Mouse (Mus musculus): ENCODE data around the gene Brca2. TPM values are rescaled to one million over a fixed set of nuclear protein-coding genes. Genes with fewer than 3 reads are reported as not detected.
A peak's percentile ranks its signal among the peaks of the same experiment; 100 is the strongest.

Brca2 gene
- polyA plus RNA-seq, 1 experiment from 2014 or later, result 27.9 TPM

GRCm38 (mm10) chr5:150593756-150594648 lies 71.6 kb downstream of the Brca2 start:
- H3K36me3 ChIP-seq, result no peaks in the 10 kb centered on the region
- H3K4me3 ChIP-seq, result peak overlapping the region; percentile 76
- DNase-seq (ENCODE audit: low spot score), result no peak
- no peaks in the 10 kb centered on the region for H3K9me3 ChIP-seq
- peaks cover 51% of the 10 kb centered on the region for H3K27me3 ChIP-seq (ENCODE audit: insufficient read depth, poor library complexity, severe bottlenecking)
- under 1% methylated on average over 102 of the region's 102 CpGs for WGBS
- peak overlapping the region; percentile 67 for H3K27ac ChIP-seq
- peaks cover 27% of the 10 kb centered on the region for H3K4me1 ChIP-seq

- 5% methylated on average over 17 of the region's 17 CpGs for WGBS
- Histone ChIP-seq H3K36me3 (no peaks in the 10 kb centered on the region), H3K4me1 (peaks cover 30% of the 10 kb centered on the region), H3K27me3 (ENCODE audit: insufficient read depth, poor library complexity, severe bottlenecking) (peaks cover 51% of the 10 kb centered on the region), H3K9me3 (no peaks in the 10 kb centered on the region), H3K27ac (peak overlapping the region; percentile 67), H3K4me3 (peak overlapping the region; percentile 76)
- DNase-seq (ENCODE audit: low spot score), result no peak
These were observed 72.4 kb downstream of the Brca2 start for GRCm38 (mm10) chr5:150594649-150595339.

GRCm38 (mm10) chr5:150595366-150596016 lies 73.1 kb downstream of the Brca2 start:
- Histone ChIP-seq H3K9me3 (no peaks in the 10 kb centered on the region), H3K4me3 (0 out of 2 replicates have a peak overlapping the region, but pooled peaks have one; percentile 76), H3K27me3 (ENCODE audit: insufficient read depth, poor library complexity, severe bottlenecking) (peaks cover 51% of the 10 kb centered on the region), H3K36me3 (no peaks in the 10 kb centered on the region), H3K4me1 (peaks cover 37% of the 10 kb centered on the region), H3K27ac (no peak overlapping the region)
- no peak for DNase-seq (ENCODE audit: low spot score)
- WGBS, result 51% methylated on average over 11 of the region's 11 CpGs

DNA sequence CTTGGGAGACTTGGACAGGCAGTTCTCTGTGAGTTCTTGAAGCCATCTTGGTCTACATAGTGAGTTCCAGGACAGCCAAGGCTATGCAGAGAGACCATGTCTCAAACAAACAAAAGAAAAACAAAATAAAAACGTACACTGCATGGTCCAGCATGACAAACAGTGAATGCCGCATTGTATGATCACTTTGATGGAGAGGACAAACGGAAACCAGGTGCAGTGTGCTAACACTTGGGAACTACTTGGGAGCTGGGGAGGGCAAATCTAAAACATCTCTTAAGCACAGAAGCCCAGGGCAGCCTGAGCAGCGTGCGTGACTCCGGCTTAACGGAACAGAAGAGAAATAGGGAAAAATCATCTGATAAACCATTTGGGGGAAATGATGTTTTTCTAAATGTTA lies 74.7 kb downstream of the Brca2 start, which contains the start of gene N4bp2l1:
Gene N4bp2l1, minus strand, starts transcription at position 101 of the 400 bp plus-strand sequence.
- Histone ChIP-seq H3K27ac (no peak within 1 kb of the TSS), H3K36me3 (0 out of 2 replicates have a peak, but pooled peaks cover under 1% of the 10 kb centered on the region), H3K27me3 (ENCODE audit: insufficient read depth, poor library complexity, severe bottlenecking) (peaks cover 48% of the 10 kb centered on the region), H3K4me1 (peaks cover 39% of the 10 kb centered on the region), H3K9me3 (no peaks in the 10 kb centered on the region), H3K4me3 (no peak within 1 kb of the TSS)
- 92% methylated on average over 7 of the region's 7 CpGs for WGBS
- no peak for DNase-seq (ENCODE audit: low spot score)

DNA sequence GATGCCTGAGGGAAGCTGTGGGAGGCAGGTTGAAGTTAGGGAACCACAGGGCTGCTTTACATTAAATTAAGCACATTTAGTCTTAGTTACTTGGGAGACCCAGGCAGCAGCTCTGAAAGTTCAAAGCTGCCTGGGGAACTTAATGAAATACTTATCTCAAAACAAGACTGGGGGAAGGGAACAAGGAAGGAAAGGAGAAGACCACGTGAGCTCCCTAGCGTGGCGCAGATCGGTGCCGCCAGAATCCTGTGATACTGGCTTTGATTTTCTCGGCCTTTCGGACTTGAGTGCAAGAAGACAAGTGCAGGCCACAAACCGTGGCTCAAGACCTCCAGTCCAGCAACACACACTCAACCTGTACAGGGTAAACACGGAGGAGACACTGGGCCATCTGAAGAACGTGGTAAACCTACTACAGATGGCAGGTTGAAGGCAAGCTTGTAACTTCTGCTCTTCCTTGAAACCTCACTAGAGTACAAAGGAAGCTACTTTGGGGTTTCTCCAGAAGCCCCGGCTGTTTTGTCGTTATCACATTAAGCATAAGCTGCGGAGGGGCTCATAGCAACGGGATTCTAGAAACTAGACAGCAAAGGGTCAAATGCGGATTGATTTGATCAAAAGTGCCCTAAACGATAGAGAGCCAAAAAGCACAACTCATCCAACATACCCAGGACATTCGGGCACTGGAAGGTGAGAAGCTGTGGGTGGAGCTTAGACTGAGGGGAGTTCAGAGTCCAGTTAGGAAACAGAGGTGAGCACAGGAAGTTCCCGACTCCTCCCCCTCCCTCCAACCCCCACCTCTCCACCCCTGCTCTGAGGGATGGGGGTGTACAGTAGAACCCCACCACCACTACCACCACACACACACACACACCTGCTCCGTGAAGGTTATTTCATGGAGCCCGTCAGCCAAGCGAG lies 76.0 kb downstream of the Brca2 start:
- 47% methylated on average over 21 of the region's 21 CpGs for WGBS

DNA sequence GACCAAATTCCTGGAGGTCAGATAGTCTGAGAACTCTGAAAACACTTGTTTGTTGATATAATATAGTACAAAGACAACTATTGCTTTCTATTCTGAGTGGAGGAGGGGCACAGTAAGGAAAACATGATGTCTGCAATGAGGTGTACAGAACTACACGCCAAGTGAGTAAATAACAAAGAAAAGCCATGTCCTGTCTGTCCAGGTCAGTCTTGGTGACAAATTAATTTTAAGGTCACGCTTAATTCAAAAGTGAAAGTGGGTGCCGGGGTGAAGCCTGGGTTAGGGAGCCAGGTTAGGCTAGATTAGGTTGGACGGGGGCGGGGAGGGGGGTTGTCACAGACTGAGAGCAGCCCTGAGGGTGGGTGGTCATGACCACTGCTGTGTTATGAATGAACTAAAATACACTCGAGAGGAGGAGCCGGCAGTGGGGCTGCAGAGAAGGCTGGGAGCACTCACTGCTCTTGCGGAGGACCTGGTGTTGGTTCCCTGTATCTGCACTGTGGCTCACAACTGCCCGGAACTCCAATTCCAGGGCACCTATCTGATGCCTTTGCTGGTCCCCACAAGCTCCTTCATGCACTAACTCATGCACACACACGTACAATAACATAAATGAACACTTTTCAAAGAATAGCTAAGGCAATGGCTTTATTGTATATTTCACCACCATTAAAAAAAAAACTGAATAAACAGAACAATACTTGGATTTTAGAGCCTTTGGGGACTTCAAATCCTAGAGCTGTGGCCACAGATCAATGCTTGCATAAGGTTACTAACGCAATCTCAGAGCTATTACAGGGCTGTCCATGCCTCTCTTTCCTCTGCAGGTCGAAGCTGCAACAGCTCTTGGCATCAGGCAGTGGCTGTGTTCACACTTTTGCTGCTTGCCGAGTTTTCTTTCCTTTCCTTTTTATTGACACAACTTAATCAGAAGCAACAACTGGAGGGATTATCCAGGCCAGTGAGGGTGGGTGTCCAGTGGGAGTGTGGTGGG lies 77.2 kb downstream of the Brca2 start:
- Histone ChIP-seq H3K9me3 (no peaks in the 10 kb centered on the region), H3K36me3 (0 out of 2 replicates have a peak, but pooled peaks cover 6% of the 10 kb centered on the region), H3K27me3 (ENCODE audit: insufficient read depth, poor library complexity, severe bottlenecking) (peaks cover 26% of the 10 kb centered on the region), H3K27ac (no peak overlapping the region), H3K4me1 (peaks cover 27% of the 10 kb centered on the region), H3K4me3 (no peak overlapping the region)
- 73% methylated on average over 13 of the region's 13 CpGs for WGBS
- DNase-seq (ENCODE audit: low spot score), result no peak

More for the DNA sequence above, 76.0 kb downstream of the Brca2 start:
- Histone ChIP-seq H3K36me3 (0 out of 2 replicates have a peak, but pooled peaks cover 3% of the 10 kb centered on the region), H3K4me1 (peaks cover 34% of the 10 kb centered on the region), H3K9me3 (no peaks in the 10 kb centered on the region), H3K27ac (no peak overlapping the region), H3K4me3 (no peak overlapping the region), H3K27me3 (ENCODE audit: insufficient read depth, poor library complexity, severe bottlenecking) (peaks cover 34% of the 10 kb centered on the region)
- no peak for DNase-seq (ENCODE audit: low spot score)

DNA sequence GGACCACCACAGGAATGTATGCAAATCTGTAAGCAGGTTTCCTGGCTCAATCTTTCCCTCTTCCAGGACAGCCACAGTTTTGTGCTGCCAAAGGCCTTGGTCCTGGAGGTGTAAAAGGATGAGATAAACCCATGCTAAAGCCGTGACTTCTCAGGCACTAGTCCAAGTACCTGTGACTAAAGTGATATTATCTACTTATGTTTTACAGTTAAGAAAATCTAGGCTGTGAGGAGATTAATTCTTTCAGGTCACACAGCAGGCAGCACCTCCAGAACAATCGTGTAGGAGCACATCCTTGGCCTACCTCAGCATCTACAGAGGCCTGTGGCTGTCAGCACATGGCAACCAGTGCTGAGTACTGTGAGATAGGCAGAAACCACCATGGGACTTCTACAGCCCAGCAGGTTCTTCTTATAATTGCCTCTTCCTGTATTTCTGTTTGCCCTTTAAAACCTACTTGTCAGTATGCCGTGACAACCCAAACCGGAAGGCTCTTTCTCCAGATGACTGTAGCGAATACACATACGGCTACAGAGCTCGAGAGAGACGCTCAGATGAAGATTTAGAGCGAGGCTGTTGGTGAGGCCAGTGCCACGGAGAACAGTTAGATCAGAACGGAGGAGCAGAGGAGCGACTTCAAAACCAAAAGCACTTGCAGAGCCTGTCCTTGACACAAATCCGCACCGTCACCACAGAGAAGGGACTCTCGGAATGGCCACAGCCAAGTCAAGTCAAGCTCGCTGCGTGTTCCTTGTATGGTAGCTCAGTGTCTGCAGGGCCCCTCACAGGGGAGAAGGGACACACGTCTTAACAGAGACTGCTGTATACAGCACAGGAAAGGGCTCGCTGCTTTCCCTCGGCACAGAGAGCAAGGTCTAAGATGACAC lies 78.4 kb downstream of the Brca2 start:
- Histone ChIP-seq H3K4me3 (no peak overlapping the region), H3K36me3 (0 out of 2 replicates have a peak, but pooled peaks cover 6% of the 10 kb centered on the region), H3K27ac (no peak overlapping the region), H3K4me1 (peaks cover 19% of the 10 kb centered on the region; the same call in 1 of the 2 replicates), H3K27me3 (ENCODE audit: insufficient read depth, poor library complexity, severe bottlenecking) (peaks cover 14% of the 10 kb centered on the region), H3K9me3 (no peaks in the 10 kb centered on the region)
- WGBS, result 74% methylated on average over 20 of the region's 20 CpGs
- DNase-seq (ENCODE audit: low spot score), result no peak

GRCm38 (mm10) chr5:150601441-150602230 lies 79.2 kb downstream of the Brca2 start:
- Histone ChIP-seq H3K27ac (no peak overlapping the region), H3K4me1 (peaks cover 19% of the 10 kb centered on the region; the same call in 1 of the 2 replicates), H3K4me3 (no peak overlapping the region), H3K27me3 (ENCODE audit: insufficient read depth, poor library complexity, severe bottlenecking) (peaks cover 7% of the 10 kb centered on the region; the same call in 1 of the 2 replicates), H3K36me3 (peaks cover 12% of the 10 kb centered on the region; the same call in 1 of the 2 replicates), H3K9me3 (no peaks in the 10 kb centered on the region)
- 89% methylated on average over 14 of the region's 14 CpGs for whole genome bisulfite sequencing
- DNase-seq (ENCODE audit: low spot score), result no peak

- Histone ChIP-seq H3K4me3 (no peak overlapping the region), H3K4me1 (no peaks in the 10 kb centered on the region), H3K9me3 (no peaks in the 10 kb centered on the region), H3K27ac (no peak overlapping the region), H3K27me3 (ENCODE audit: insufficient read depth, poor library complexity, severe bottlenecking) (no peaks in the 10 kb centered on the region), H3K36me3 (peaks cover 32% of the 10 kb centered on the region)
- peak; percentile 77 for DNase-seq (ENCODE audit: low spot score)
- WGBS, result 95% methylated on average over 6 of the region's 6 CpGs
These were observed 83.7 kb downstream of the Brca2 start for GRCm38 (mm10) chr5:150606131-150606530.

GRCm38 (mm10) chr5:150607631-150608030 lies 85.2 kb downstream of the Brca2 start:
- no peak overlapping the region for H3K4me3 ChIP-seq
- H3K4me1 ChIP-seq, result peaks cover 5% of the 10 kb centered on the region; the same call in 1 of the 2 replicates
- H3K27me3 ChIP-seq (ENCODE audit: insufficient read depth, poor library complexity, severe bottlenecking), result no peaks in the 10 kb centered on the region
- 90% methylated on average over 8 of the region's 8 CpGs for WGBS
- peaks cover 32% of the 10 kb centered on the region for H3K36me3 ChIP-seq
- H3K9me3 ChIP-seq, result no peaks in the 10 kb centered on the region
- no peak overlapping the region for H3K27ac ChIP-seq
- peak; percentile 67 for DNase-seq (ENCODE audit: low spot score)
